Mouse (Mus musculus): ENCODE measurements around the gene Il1r1.

The Il1r1 gene

DNA sequence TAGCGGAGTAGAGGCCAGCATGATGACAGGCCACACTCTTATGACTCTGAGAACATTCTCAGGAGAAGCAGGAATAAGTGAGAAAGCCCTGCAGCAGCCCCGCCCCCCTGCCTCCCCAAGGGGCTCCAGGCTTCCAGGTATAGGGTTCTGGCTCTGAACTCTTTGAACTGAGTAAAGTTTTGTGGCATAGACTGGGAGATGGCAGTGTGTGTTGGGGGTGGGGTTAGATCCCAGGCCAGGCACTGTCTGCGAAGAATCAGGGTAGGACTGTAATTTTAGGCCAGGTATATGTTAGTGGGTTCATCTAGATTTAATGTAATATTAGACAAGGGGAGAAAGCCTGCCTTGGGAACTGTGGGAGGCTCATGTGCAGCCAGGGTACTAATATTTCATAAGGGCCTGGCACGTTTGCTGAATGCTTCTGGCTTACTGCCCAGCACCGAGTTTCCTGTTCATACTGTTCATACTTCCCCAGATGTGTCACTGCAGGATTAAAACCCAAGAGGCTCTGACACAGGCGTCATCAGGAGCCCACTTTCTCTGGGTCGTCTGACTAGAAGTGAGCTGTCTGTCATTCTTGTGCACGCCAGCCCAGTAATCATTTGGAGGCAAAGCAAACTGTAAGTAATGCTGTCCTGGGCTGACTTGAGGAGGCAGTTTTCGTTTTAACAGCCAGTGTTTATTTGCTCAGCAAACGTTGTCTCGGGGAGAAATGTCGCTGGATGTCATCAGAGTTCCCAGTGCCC, at the start of gene Il1r1:
Il1r1 (plus strand) TSS at position 542 of the 746 bp plus-strand sequence.
- peak; percentile 91 for DNase-seq

DNA sequence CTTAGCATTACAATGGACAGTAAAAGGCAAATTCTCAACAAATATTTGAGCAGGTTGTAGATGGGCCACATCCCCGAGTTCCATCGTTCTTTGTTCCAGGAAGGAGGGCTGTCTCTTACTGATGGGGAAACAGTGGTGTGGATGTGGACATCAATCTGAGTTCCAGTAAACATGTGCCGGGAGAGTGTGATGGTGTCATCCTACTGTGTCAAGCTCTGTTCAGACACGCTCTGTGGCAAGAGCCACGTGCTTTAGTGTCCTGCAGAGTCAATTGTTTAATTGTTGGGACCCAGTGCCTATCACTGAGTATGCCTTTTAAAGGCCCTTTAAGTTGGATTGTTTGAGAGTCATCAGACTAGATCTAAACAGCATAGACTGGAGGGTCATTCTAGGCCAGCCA, 49.8 kb upstream of the Il1r1 start:
- DNase-seq, result no peak

DNA sequence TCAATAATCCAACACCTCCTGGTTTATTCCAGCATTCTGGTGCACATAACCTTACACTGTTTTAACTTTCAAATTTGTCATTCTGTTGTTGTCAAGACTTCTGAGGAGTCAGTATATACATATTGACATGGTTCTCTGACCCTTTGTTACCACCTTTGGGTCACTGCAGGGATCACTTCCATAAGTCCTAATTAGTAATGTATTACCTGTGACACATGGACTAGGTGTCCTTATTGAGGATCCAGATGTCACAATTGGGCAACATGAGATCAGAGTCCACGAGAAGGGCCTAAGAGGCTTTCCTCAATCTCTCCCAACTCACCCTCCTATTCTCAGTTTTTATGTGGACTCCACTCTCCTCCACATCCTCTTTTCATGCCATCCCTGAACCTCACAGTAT, 49.1 kb upstream of the Il1r1 start:
- no peak for DNase-seq

DNA sequence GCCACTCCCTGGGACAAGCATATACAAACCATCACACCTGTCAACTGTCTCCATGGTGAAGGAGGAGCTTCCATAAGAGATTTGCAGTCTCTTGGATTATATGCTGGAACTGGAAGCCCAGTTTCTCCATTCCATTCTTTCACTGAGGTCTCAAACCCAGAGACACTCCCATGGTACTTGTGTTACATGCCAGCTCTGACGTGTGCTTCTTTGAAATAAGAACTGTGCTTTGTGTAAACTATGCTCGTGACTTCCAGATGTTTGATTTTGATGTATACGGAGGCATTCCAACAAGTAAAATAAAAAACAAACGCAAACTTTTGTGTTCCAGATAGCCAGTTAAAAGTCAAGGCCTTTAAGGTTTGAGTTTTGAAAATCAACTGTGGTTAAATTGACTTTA, 45.8 kb upstream of the Il1r1 start:
- no peak for DNase-seq

DNA sequence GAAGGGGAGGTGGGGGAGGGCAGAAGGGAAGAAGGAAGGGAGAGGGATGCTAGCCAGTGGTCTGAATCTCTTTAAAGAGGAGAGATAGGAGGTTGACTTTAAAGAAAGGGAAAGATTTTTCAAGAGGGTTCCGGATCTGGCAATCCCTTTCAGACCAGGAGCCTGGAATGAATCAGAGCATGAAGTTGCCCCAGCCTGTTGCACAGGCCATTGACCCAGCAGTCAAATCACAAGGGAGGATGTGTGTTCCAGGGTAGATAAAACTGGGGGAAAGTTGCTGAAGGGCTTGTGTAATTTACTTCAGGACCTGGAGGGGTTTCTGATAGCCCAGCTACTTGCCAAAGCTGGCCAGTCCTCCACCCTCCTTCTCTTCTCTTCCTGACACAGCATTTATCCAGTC, 45.4 kb upstream of the Il1r1 start:
- no peak for DNase-seq

DNA sequence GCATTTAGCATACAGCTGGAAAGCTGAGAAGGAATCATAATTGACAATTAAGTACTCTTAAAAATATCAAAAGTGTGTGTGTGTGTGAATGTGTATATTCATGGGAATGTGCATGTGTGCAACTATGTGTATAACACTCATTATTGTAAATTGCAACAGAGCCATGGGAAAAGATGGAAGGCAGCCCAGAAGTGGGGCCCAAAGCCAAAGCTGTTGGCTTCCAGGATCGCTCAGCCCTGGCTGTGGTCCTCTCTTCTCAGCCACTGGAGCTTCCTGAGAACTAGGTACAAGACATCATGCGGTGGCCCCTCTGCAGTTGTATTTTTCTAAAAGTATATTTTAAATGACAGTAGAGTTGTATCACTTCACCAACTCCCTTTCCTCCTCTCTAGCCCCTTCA, 44.0 kb upstream of the Il1r1 start:
- DNase-seq, result peak; percentile 66

DNA sequence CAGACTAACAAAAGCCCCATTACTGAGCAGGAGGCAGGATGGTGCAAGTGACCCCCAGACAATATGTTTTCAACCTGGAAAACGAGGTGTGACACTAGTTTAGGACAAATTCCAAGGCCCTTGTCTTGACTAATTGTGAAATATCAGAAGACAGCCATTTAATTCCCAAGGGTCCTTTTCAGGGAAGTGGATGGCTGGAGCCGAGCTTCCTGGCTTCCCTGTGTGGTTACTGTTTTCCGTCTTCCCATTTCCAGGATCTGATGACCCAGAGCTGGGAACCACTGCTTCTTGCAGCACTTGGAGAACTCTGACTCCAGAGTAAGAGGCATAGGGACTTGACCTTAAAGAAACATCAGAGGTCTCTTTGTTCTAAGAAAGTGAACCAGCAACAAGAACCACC, 43.2 kb upstream of the Il1r1 start:
- DNase-seq, result no peak

DNA sequence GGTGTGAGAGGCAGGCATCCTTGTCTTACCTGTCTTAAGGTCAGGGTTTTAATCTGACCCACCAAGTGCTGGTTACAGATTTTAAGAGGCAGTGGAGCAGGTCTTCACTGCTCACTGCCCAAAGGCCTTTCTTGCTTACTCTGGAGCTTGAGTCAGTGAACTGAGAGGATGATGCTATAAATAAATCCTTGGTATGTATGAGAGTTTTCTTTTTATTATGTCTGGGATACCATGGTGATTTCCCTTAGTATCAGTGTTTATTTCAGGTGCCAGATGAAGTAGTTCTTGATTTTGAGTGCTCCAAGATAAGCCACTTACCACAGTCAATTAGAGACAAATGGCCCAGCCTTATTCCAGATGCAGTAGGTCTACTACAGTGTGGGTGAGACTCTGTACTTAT, 41.5 kb upstream of the Il1r1 start:
- DNase-seq, result no peak

DNA sequence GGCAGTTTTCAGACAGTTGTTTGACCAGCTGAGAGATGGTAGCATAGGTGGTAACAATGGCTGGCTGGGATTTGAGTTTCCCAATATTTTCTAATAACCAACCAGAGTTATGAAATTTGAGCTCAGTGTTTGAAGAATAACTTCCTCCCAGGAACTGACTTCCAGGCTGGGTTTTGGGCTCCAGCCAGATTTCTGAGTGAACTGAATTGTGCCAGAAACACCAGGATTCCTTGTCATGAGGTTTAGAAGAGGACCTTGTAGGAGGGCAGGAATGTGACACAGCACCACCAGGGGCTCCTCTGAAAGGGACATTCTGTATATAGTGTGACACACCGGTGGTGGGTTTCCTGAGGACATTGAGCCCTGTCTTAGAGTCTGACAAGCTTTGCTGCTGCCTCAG, 36.9 kb upstream of the Il1r1 start:
- peak; percentile 78 for DNase-seq

DNA sequence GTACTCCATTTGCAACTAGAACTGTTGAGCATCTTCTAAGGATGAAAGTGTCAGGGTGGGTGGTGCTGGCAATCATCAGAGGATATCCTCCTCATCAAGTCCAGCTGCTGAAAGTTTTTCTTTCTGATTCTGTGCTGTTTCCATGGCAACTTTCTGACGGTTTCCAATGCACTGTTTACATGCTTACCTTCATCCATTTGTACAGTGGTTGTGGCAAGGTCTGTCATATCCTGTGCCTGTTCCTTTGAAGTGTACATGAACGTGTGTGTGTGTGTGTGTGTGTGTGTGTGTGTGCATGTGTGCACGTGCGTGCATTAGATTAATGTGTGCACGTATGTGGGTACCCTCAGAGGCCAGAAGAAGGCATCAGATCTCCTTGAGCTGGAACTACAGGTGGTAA, 34.9 kb upstream of the Il1r1 start:
- DNase-seq, result no peak

DNA sequence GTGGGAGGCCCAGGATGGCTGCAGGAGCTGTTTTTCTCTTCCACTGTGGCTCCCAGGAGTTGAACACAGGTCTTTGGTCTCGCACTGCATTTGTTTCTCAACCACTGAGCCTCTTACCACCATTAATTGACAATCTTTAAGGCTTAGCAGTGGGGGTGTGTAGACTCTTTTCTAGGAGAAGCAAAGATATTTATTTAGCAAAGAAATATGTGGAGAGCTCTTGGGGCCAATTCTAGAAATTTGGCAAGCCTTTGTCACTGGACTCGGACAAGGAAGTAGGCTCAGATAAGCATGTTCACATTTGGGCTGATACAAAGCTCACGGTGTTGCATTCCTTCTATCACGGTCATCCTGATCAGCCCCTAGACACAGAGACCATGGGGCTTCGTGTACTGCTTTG, 34.0 kb upstream of the Il1r1 start:
- no peak for DNase-seq

DNA sequence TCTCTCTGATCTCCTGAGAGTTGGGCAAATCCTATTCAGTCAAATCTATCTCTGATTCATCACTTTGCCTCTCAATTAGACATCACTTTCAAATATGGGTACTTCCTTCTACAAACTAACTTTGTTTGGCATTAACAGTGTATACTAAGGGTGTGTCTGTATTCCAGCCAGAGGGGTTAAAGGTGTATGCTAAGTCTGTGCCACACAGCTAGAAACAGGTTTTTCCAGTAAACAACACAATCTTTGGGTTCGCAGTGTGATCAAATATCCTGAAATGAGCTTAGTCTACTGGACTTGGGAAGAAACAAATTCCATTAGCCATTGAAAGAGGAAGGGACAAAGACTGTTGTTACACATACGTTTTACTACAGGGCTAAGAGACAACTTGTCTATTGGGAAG, 30.6 kb upstream of the Il1r1 start:
- no peak for DNase-seq

DNA sequence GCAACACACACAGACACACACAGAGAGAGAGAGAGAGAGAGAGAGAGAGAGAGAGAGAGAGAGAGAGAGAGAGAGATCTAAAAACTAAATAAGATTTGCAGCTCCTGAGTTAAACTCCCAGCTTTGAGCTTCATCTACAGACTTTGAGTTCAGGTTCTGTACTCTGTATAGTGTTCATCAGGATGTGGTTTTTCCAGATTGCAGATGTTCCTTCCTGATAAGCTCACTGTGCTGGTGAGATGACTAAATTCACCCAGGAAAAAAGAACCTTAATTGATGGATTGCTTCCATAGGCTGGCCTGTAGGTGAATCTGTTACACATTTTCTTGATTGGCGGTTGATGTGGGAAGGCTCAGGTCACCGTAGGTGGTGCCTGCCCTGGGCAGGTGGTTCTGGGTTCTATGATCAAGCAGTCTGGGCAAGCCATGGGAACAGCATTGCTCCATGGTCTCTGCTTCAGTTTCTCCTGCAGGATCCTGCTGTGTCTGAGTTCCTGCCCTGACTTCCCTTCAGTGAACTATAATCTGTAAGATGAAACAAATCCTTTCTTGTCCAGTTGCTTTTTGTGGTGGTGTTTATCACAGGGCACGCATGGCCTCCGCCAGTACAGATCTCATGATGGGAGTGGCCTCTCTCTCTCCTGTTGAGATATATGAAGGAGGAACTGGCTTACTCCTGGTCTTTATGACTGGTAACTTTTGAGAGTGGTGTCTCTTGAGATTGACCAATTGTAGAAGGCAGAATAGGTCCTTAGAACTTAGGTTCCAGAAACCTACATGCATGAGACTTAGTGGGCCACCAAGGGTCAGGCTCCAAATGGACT, 11.3 kb upstream of the Il1r1 start:
- DNase-seq, result no peak

DNA sequence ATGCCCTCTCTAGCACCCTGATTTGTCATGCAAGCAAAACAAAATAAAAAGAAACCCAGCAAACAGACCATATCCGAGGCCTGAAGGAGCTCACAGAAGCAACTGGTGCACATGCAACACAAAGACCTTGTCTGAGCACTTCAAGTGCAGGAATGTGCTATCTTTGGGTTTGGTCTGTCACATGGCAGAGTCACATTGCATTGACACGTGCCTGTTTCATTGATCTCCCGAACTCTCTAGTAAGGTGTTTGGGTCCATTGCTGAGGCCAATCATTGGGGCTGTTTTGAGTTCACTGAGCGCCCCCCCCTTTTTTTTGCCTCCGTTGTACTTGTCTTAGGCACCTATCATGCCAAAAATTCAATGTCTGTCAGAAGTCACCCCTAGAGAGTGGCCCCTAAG, 7.4 kb upstream of the Il1r1 start:
- DNase-seq, result no peak

DNA sequence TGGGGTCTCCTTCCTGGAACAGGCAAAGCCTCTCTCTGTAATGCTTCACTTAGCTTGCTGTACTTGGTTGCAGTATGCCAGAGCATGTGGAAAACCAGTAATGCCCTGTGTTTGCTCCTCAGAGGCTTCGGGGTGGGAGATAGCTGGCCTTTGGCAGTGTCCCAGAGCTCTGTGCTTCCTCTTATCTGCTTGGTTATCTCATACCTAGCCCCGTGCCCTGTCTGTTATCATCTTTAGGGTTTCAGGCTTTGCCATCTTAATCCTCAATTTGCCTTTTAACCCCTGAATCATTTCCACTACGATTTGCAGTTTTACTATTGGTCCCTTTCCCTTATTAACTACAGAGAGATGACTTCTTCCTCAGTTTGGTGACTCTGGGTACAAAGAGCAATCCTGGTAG, 6.3 kb upstream of the Il1r1 start:
- no peak for DNase-seq

DNA sequence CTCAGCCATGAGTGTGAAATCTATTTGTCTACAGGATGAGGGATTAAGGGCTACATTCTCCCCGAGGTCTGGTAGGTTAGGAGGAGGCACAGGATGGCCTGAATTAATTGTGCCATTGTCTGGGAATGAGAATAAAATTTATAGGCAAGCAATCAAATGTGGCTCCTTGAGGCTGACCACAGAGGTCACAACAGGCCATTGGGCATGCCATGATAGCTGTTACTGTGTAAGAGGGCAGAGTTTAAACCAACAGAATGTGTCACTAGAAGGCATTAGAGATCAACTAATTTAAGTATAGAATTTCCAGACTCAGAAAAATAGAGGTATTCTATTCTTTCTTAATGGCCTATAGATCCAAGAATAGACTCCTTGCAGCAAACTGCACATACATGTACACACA, 4.3 kb upstream of the Il1r1 start:
- DNase-seq, result no peak

DNA sequence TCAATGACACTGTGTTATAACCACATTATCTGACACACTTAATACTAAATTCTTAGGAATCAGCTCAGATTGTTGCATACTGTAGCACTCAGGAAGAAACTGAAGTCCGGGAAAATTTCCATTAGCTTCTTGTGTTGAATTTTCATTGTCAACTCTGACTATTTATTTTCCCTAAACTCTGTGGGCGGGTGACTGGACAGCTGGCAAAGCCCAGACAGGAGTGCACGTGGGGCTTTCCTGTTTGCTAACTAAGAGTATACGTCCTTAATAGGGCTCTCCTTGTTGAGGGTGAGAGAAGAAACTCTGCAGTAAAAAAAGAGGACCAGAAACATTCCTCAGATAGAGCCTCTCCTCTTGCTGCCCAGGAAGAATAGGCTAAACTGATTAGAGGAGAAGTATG, 3.0 kb upstream of the Il1r1 start:
- DNase-seq, result no peak

DNA sequence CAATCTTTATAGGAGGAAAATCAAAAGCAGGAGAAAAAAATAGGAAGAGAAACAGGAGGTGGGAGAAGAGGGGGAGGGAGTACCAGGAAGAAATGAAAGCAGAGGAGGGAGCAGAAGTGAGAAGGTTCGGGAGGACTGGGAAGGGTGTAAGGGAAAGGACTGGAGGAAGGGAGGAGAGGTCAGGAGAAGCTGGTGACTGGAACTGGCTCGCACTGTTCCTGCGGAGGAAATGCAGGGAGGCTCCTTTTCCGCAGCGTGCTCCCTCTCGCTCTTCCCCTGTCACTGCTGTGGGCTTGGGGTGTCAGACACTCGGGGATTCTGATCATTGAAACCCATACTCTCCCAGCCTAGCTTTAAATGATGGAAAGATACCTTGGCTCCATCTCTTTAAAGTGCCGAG, 2.2 kb upstream of the Il1r1 start:
- DNase-seq, result no peak

DNA sequence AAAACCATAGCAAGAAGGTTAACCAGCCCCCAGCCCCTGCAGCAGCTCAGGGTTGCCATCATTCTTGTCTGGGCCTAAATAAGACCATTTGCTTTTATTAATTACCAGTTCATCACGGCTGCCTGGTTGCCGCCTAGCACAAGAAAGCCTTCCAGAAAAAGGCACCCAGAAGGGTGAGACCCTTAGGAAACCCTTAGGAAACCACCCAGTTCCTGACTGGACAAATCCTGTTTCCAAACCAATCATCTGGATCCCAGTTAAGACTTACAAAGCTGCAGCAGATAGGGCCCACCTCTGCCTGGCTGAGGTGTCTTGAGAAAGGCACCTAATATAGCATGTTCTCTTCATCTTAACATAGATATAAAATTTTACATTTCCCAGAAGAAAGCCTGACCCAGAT, 1.3 kb upstream of the Il1r1 start:
- DNase-seq, result no peak

DNA sequence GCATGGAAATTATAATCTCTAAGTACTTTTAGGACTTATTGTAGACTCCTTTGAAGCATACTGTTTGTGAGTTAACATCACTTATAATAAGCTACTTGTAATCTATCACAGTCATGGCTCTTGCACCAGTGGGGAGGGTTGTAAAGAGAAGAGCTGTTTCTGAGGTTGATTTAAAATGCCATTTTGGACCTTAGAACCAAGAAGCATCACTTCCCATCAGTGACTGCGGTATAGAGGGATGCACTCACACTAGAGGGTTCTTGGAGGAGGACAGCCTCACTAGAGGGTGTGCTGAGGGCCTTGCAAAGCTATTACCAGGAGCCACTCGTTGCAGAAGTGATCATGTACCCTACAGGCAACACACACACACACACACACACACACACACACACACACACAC, 700 bp downstream of the Il1r1 start:
- no peak for DNase-seq

DNA sequence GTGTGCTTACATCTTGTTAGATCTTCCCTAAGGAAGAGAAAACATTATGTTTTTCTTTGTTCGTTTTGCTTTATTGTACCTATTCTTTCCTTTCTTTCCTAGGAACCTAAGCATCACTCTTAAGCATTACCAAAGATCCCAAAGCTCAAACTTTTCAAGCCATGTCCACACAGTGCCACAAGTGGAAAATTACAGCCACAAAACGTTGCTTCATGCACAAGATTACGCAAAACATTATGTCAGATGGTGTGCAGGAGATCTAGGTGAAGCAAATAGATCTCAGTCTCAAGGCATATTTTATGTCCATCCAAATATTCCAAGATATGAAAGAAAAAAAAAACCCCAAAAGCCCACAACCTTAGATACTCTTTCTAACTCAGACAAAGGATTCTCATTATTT, 4.2 kb downstream of the Il1r1 start:
- DNase-seq, result no peak

DNA sequence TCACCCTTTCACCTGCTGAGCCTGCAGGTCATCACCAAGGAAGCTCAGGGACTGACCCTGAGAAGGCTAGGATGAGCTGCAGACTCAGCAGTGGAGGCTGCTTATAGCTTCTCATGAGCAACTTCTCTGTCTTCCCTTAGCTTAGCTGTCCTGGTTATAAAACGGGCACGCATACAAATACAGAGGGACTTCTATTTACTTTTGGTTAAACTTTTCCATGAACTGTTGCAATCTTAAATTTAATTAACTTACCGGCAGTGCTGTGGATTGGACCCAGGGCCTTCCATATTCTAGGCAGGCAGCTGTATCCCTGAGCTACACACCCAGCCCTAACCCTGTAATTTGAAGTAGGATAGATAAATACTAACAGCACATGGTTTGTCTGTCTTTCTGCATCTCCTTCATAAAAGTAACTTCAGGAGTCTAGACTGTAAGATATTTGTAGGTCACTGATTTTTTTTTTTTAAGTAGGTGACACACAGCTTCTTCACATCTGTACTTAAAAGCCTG, 4.9 kb downstream of the Il1r1 start:
- no peak for DNase-seq

DNA sequence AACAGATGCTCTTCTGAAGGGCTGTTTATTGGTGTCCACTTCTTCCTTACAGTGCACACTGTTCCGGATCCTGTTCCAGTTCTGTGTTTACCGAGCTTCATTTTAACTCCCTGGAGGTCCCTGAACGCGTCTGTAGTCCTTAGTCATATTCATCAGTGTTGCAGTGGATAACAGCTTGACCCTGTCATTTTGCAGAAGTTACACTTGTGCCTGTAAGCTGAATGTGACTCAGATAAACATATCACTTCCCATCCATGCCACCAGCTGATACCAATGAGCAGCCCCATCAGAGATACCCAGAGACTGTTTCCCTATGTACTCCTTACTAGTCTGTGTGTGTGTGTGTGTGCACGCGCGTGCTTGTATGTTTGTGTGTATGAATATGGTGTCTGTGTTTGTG, 5.5 kb downstream of the Il1r1 start:
- no peak for DNase-seq

DNA sequence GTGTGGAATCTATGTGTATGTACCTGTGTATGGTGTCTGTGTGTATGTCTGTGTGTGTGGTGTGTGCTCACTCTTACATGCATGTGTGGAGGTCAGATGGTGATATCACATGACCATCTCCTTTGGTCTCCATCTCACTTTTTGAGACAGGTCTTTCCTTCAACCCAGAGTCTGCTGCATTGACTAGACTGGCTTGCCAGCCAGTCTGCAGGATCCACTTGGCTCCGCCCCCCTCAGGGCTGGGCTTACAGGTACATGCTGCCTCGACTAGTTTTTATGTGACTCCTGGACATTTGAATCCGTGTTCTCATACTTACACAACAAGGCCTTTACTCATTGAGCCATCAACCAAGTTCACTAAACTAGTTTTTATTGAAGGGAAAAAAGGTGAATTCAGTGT, 6.2 kb downstream of the Il1r1 start:
- no peak for DNase-seq

DNA sequence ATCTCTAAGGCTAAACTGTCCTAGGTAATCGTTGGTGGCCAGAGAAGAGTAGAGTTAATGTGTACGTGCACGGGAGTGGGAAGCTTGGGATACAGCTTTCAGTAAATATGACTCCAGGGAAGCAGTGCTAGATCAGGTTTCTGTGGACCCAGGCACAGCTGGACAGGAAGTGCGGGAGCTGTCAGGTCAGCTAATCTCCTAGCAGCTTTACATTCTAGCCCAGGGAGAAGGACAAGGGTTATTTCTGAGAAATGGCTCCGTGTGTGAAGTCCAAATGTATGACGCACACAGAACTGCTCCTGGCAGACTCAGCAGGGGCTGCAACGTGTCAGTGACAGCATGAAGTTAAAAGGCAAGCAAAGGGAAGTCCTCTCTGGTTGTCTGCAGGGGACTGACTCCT, 8.3 kb downstream of the Il1r1 start:
- no peak for DNase-seq

Data from lung, postnatal 14 days (tissue).